Mouse (Mus musculus): Measurements from ENCODE around the gene Maneal. TPM values are rescaled to one million over a fixed set of nuclear protein-coding genes. Genes with fewer than 3 reads are reported as not detected.

The Maneal gene
- polyA plus RNA-seq, 1 experiment = 1.4 TPM

GRCm38 (mm10) chr4:124894508-124895428 is 32.8 kb upstream of the Maneal start:
- no peaks in the 10 kb centered on the region; the same call in 1 of the 2 replicates for H3K27me3 ChIP-seq (ENCODE audit: control insufficient read depth, insufficient read depth, low read length)
- H3K36me3 ChIP-seq (ENCODE audit: control insufficient read depth, insufficient read depth, low read length) = no peaks in the 10 kb centered on the region
- H3K27ac ChIP-seq (ENCODE audit: control insufficient read depth, insufficient read depth, low read length) = no peak overlapping the region
- H3K4me1 ChIP-seq (replicated peaks; ENCODE audit: control insufficient read depth, insufficient read depth, low read length) = no peaks in the 10 kb centered on the region; the same call in 1 of the 2 replicates
- TF ChIP-seq CTCF (IDR thresholded peaks at IDR 0.05; ENCODE audit: borderline replicate concordance, control insufficient read depth, extremely low read depth, insufficient read depth, low read length, poor library complexity) = no peak
- no peak for TF ChIP-seq POLR2A (IDR thresholded peaks at IDR 0.05; ENCODE audit: control insufficient read depth, extremely low read depth, insufficient read depth, low read length, poor library complexity)
- 4% methylated on average over 83 of the region's 83 CpGs for WGBS
- DNase-seq = no peak
- no peak overlapping the region for H3K4me3 ChIP-seq (ENCODE audit: control insufficient read depth, insufficient read depth, low read length)

DNA sequence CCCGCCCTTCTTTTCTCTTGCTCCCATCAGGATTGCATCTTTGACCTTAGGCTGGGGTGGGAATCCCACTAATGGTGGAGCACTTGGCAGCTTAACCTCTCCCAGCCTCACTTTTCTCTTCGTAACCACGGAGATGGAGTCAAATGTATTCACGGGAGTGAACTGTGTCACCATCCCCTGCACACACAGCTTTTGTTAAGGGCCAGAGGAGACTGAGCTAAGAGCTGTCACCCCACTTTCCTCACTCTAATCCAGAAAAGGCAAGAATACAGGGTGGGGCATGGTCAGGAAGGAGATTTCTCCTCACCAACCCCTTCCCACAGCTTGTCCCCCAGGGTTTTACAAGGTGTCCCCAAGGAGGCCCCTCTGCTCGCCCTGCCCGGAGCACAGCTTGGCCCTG is 31.8 kb upstream of the Maneal start:
- DNase-seq = no peak
- Histone ChIP-seq H3K4me1 (replicated peaks; ENCODE audit: control insufficient read depth, insufficient read depth, low read length) (no peaks in the 10 kb centered on the region; the same call in 1 of the 2 replicates), H3K36me3 (ENCODE audit: control insufficient read depth, insufficient read depth, low read length) (no peaks in the 10 kb centered on the region), H3K27me3 (ENCODE audit: control insufficient read depth, insufficient read depth, low read length) (no peaks in the 10 kb centered on the region; the same call in 1 of the 2 replicates), H3K27ac (ENCODE audit: control insufficient read depth, insufficient read depth, low read length) (no peak overlapping the region), H3K4me3 (ENCODE audit: control insufficient read depth, insufficient read depth, low read length) (no peak overlapping the region)
- WGBS = 44% methylated on average over 6 of the region's 6 CpGs
- TF ChIP-seq POLR2A (IDR thresholded peaks at IDR 0.05; ENCODE audit: control insufficient read depth, extremely low read depth, insufficient read depth, low read length, poor library complexity) = no peak
- TF ChIP-seq CTCF (IDR thresholded peaks at IDR 0.05; ENCODE audit: borderline replicate concordance, control insufficient read depth, extremely low read depth, insufficient read depth, low read length, poor library complexity) = no peak

GRCm38 (mm10) chr4:124890831-124891230 is 28.9 kb upstream of the Maneal start:
- Histone ChIP-seq H3K4me3 (ENCODE audit: control insufficient read depth, insufficient read depth, low read length) (no peak overlapping the region), H3K4me1 (replicated peaks; ENCODE audit: control insufficient read depth, insufficient read depth, low read length) (no peaks in the 10 kb centered on the region; the same call in 1 of the 2 replicates), H3K27me3 (ENCODE audit: control insufficient read depth, insufficient read depth, low read length) (no peaks in the 10 kb centered on the region; the same call in 1 of the 2 replicates), H3K36me3 (ENCODE audit: control insufficient read depth, insufficient read depth, low read length) (no peaks in the 10 kb centered on the region), H3K27ac (ENCODE audit: control insufficient read depth, insufficient read depth, low read length) (no peak overlapping the region)
- TF ChIP-seq CTCF (IDR thresholded peaks at IDR 0.05; ENCODE audit: borderline replicate concordance, control insufficient read depth, extremely low read depth, insufficient read depth, low read length, poor library complexity) = no peak
- no peak for TF ChIP-seq POLR2A (IDR thresholded peaks at IDR 0.05; ENCODE audit: control insufficient read depth, extremely low read depth, insufficient read depth, low read length, poor library complexity)
- no peak for DNase-seq
- WGBS = 77% methylated on average over 5 of the region's 5 CpGs

DNA sequence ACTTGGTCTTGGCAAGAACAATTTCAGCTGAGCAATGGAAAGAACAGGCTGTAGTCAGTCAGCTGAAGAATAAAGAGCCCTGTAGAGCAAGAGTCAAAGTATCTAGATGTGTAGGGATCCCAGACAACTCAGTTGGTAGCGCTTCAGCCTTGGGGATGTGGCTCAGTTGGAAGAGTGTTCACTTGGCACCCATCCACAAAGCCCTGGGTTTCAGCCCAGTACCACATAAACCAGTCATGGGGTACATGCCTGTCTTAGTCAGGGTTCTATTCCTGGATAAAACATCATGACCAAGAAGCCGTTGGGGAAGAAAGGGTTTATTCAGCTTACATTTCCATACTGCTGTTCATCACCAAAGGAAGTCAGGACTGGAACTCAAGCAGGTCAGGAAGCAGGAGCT is 28.0 kb upstream of the Maneal start:
- no peak for DNase-seq
- no peak for TF ChIP-seq POLR2A (IDR thresholded peaks at IDR 0.05; ENCODE audit: control insufficient read depth, extremely low read depth, insufficient read depth, low read length, poor library complexity)
- TF ChIP-seq CTCF (IDR thresholded peaks at IDR 0.05; ENCODE audit: borderline replicate concordance, control insufficient read depth, extremely low read depth, insufficient read depth, low read length, poor library complexity) = no peak
- WGBS = 94% methylated on average over 2 of the region's 2 CpGs
- Histone ChIP-seq H3K4me3 (ENCODE audit: control insufficient read depth, insufficient read depth, low read length) (no peak overlapping the region), H3K4me1 (replicated peaks; ENCODE audit: control insufficient read depth, insufficient read depth, low read length) (no peaks in the 10 kb centered on the region; the same call in 1 of the 2 replicates), H3K27ac (ENCODE audit: control insufficient read depth, insufficient read depth, low read length) (no peak overlapping the region), H3K36me3 (ENCODE audit: control insufficient read depth, insufficient read depth, low read length) (no peaks in the 10 kb centered on the region), H3K27me3 (ENCODE audit: control insufficient read depth, insufficient read depth, low read length) (no peaks in the 10 kb centered on the region; the same call in 1 of the 2 replicates)

- no peak overlapping the region for H3K4me3 ChIP-seq (ENCODE audit: control insufficient read depth, insufficient read depth, low read length)
- DNase-seq = no peak
- H3K27ac ChIP-seq (ENCODE audit: control insufficient read depth, insufficient read depth, low read length) = no peak overlapping the region
- no peaks in the 10 kb centered on the region for H3K36me3 ChIP-seq (ENCODE audit: control insufficient read depth, insufficient read depth, low read length)
- H3K4me1 ChIP-seq (replicated peaks; ENCODE audit: control insufficient read depth, insufficient read depth, low read length) = no peaks in the 10 kb centered on the region
- no peak for TF ChIP-seq CTCF (IDR thresholded peaks at IDR 0.05; ENCODE audit: borderline replicate concordance, control insufficient read depth, extremely low read depth, insufficient read depth, low read length, poor library complexity)
- TF ChIP-seq POLR2A (IDR thresholded peaks at IDR 0.05; ENCODE audit: control insufficient read depth, extremely low read depth, insufficient read depth, low read length, poor library complexity) = no peak
- H3K27me3 ChIP-seq (ENCODE audit: control insufficient read depth, insufficient read depth, low read length) = no peaks in the 10 kb centered on the region; the same call in 1 of the 2 replicates
- 74% methylated on average over 7 of the region's 7 CpGs for WGBS
Measured at GRCm38 (mm10) chr4:124888702-124889101, 26.7 kb upstream of the Maneal start.

DNA sequence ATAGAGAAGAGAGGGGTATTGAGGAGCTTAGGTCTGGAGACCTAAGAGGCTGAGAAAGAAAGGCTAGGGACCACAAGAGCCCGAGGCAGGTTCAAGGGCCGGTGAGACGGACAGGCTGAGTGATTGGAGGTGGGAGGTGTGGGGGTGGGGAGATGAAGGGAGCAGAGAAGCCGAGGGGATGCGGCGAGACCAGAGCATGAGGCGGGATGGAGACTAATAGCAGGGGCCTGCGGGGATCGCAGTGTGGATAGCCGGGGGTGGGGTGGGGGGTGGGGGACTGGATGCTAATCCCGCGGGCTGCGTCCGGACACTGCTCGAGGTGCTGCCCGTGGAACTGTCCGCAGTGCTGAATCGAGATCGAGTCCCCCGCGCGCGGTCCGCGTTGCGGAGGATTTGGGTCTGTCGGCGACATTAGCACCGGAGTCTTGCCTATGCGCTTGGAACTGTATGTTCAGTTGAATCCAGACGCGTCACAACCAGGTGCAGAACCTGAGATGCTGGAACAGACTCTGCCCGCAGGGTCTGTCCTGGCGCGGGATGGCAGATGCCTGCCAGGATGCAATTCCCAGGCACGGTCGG is 20.3 kb upstream of the Maneal start:
- Histone ChIP-seq H3K36me3 (ENCODE audit: control insufficient read depth, insufficient read depth, low read length) (no peaks in the 10 kb centered on the region), H3K27me3 (ENCODE audit: control insufficient read depth, insufficient read depth, low read length) (peaks cover 6% of the 10 kb centered on the region; the same call in 1 of the 2 replicates), H3K4me3 (ENCODE audit: control insufficient read depth, insufficient read depth, low read length) (no peak overlapping the region), H3K4me1 (replicated peaks; ENCODE audit: control insufficient read depth, insufficient read depth, low read length) (no peaks in the 10 kb centered on the region), H3K27ac (ENCODE audit: control insufficient read depth, insufficient read depth, low read length) (no peak overlapping the region)
- WGBS = 5% methylated on average over 37 of the region's 37 CpGs
- TF ChIP-seq CTCF (IDR thresholded peaks at IDR 0.05; ENCODE audit: borderline replicate concordance, control insufficient read depth, extremely low read depth, insufficient read depth, low read length, poor library complexity) (no peak), POLR2A (IDR thresholded peaks at IDR 0.05; ENCODE audit: control insufficient read depth, extremely low read depth, insufficient read depth, low read length, poor library complexity) (no peak)
- DNase-seq = no peak
